Mouse (Mus musculus) thymus, postnatal 0 days (tissue): Measurements from ENCODE around the gene Trim65. TPM values are rescaled to one million over a fixed set of nuclear protein-coding genes. Genes with fewer than 3 reads are reported as not detected.
A peak's percentile ranks its signal among the peaks of the same experiment; 100 is the strongest.
"Not testable (repeated sequence)": the region's sequence is repeated elsewhere in the genome, so short reads cannot be mapped to it uniquely, and the experiment has no call there.

Experiments
- DNase-seq: peaks from one replicate; pipeline ENCODE4 v3.0.0-alpha.2; 2015; ENCODE audit warnings: low spot score
- polyA plus RNA-seq: library from polyadenylated mRNA; unstranded; fragments of >200 nt; fragmentation: Nextera tagmentation; extraction: Ambion mirVana; gene quantifications from 2 replicates; pipeline ENCODE4 v1.2.1, GENCODE M21; 2015

The Trim65 gene
- polyA plus RNA-seq, 1 experiment from 2014 or later = 2.6 TPM

DNA sequence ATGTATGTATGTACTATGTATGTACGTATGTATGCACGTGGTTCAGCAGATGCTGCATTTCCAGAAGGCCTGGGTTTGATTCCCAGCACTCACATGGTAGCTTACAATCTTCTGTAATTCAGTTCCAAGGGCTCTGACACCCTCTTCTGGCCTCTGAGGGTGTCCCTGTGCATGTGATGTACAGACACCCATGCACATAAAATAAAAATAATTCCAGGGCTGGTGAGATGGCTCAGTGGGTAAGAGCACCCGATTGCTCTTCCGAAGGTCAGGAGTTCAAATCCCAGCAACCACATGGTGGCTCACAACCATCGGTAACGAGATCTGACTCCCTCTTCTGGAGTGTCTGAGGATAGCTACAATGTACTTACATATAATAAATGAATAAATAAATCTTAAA, 38.0 kb downstream of the Trim65 start:
- DNase-seq = not testable (repeated sequence)

DNA sequence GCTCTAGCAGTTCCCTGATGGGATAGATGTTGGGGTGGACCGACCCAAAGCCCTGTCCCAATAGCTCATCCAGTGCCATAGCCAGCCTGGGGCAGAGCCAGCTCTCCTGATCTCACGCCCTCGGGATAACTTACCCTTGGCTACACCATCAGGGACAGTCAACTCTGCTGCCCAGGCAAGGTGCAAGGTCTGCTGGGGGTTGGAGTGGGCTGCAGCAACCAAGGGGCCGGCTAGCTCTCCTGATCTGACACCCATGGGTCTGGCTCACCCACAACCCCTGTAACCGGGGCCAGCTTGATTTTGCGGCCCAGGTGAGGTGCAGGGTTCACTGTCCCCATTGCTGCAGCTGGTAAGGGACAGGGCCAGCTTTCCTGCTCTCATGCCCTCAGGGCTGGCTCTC, 39.3 kb downstream of the Trim65 start:
- no peak for DNase-seq

DNA sequence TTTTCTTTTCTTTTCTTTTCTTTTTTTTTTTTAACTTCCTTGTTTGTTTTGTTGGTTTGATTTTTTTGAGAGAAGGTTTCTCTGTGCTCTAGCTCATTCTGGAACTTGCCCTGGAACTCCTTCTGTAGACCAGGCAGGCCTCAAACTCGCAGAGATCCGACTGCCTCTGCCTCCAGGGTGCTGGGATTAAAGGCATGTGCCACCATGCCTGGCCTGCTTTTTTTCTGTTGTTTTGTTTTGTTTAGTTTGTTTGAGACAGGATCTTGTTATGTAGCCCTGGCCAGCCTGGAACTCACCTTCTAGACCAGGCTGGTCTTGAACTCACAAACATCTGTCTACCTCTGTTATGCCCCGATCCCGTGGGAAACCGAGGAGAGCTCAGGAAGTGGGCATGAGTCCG, 41.4 kb downstream of the Trim65 start:
- DNase-seq = no peak

DNA sequence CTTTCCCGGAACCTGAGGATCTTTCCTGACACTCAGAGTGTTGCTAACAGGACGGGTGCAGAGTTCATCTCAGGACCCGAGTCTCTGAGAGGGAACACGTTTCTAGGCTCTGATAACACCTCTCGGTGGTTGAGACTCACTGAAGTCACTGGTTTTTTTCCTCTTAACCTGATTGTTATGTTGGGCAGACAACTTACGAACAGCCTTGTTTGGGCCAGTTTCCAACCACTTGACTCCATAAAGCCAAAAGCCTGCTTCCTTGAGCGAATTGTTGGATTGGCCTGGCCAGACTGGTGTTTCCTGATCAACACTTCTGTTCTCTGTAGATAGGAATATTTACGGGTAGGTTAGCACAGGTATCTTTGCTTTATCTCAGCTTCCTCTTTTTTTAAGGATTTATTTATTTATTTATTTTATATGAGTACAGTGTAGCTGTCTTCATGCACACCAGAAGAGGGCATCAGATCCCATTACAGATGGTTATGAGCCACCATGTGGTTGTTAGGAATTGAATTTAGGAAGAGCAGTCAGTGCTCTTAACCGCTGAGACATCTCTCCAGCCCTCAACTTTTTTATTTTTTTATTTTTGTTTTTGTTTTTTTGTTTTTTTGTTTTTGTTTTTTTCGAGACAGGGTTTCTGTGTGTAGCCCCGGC, 42.1 kb downstream of the Trim65 start:
- DNase-seq = no peak

DNA sequence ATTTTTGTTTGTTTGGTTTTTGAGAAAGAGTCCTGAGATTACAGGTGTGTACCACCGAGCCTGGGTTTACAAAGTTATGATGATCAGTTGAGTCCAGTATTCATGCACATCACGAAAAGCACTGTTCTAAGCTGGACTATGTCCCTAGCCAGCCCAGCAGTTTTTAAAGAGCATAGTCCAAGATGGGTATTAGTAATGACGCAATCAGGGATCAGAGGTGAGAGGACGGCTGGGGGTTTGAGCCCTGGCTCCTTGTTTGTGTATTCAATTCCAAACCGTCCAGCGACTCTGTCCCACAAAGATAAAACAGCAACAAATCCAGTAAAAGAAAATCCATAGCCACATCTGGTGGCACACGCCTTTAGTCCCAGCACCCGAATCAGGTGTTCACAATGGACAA, 42.7 kb downstream of the Trim65 start:
- no peak for DNase-seq

DNA sequence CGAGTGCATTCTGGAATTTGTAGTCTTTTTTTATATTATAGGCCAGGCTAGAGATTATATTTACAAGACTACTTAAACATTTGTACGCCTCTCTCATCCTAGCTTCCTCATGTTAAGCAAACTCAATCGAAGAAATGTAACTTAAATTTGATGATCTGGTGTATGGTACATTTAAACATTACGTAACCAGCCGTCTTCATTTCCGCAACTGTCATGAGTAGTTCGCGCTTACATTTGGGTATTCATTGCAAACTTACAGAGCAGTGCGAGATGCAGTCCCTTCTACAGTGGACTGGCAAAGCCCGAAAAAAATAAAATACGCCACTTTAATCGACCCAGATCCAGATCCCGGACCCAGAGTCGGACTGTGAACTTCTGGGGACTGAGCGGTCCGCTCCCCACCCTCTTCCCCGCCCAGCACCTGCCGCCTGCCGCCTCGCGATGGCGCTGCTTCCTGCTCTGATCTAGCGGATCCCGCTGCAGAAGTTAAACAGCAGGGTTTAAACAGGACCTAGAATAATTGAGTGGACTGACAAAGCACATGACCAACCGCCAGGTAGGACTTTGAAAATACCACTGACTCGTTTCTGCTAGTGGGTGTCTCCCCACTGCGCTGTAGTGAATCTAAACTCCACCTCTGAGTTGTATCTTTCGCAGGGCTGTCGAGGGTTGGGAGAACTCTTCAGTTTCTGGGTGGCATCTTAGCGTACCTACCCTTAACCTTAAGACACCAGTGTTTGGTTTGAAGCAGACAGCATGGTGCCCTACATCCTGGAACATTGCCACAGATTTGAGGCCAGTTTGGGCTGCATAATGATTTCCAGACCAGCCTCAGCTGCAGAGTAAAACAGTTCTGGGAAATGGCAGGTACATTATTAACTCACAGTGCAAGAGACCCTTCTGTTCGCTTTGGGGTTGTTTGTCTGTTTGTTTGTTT, 43.5 kb downstream of the Trim65 start:
- DNase-seq = peak; percentile 90

DNA sequence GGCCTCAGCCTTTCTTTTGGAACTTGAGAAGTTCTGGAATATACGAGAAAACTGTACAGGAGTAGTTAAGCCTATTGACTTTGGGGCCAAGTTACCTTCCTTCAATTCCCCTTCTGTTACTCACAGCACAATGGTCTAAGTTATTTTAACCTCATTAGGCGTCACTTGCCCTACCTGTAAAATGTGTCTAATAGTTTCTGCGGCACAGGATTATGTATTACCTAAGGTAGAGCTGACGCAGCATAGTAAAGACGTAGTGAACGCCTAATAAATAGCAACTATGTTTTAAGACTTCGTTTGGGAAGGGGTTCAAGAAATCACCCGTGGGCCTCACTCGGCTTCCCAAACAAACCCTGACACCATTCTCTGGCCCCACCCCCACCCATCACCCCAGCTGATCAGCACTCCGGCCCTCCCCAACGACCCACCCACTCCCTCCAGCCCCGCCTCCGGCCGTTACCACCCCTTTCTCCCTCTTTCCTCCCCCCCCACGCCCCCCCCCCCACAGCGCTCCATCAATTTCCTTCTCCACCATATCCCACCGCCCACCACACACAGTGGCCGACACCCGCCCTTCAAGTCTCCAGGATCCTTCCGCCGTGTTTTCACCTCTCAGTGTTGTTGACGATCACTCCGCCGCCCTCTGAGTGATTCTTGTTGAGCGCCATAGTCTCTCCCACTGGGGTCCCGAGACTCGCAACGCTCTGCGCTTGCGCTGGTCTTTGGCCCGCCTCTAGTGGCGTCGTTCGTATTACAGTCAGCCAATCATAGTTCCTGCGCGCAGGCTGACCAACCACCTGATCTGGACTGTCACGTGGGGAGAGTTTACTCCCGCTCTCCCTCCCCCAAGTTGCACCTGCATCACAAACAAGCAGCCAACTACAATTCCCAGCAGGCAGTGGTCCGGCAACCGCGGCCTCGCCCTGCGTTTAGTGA, 44.4 kb downstream of the Trim65 start, which contains the start of gene Wbp2:
TSS of gene Wbp2 (minus strand) at position 738 of the 936 bp plus-strand sequence.
- DNase-seq = peak; percentile 99

DNA sequence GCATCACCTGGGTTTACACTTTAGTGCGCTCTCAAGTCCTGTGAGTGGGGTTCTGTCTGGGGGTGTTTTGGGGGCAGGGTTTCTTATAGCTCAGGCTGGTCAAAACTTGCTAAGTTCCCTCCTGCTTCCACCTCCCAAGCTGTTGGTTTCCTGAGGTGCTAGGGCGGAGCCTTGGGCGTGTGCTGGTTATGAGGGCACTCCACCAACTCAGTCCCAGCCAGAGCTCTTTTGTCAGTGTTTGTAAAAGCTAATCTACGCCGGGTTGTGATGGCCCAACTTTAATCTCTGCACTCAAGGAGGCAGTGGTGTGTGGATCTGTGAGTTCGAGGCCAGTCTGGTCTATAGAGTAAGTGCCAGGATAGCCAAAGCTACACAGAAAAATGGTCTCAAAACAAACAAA, 46.8 kb downstream of the Trim65 start:
- DNase-seq = no peak

DNA sequence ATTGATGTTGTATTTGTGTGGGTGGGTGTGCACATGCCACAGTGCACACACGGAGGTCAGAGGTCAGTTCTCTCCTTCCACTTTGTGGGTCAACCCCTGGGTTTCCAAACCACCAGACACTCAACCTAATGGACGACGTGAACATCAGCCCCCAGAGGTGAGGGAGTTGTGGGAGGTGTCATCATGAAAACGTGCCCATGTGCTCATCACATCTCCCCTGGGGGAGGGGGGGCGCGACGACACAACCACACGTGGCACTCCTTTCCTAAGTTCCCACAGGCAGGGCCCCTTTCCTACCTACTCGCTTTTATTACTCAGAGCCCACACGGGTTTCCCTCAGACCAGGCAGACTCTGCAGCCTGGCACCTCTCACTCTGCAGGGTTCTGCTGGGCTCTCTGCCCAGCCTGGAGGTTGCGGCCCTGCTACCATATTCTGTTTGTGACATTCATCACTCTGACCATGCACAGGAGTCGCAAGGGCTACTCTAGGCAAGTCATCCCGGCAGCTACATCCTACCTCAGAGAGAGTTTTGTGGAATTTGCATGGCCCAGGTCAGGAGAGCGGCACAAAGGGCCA, 47.7 kb downstream of the Trim65 start:
- no peak for DNase-seq

DNA sequence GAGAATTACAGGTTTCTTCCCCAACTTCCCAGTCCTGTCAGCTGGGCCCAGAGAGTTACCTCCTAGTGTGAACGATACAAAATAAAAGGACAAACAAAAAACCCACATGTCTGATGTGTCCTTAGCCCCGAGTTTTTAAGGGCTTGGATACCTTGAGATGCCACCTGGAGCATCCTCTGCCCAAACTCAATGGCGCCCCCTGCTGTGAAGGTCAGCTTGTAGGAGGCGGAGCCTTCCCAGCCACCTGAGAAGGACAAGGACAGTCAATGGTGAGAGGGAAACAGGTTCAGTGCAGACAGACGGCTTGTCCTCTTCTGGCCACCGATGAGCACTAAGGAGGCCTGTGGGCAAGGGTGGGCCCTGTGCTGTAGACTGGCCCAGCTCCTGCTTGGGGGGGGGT, 49.8 kb downstream of the Trim65 start:
- peak; percentile 75 for DNase-seq

DNA sequence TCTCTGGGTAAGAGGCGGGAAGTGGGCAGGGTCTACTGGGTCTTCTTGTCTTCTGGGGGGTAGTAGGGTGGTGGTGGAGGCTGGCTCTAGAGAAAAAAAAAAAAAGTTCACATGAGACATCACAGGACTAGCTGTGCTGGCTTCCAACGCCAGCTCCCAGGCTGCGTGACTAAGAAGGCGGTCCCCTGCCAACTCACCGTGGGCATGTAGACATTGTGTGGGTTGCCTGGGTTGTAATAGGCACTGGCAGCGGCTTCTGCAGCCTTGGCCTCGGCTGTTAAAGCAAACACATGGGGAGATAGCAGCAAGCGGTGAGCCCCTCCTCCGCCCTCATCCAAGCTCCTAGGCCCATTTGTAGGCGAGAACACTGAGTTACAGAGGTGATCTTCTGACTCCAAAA, 51.4 kb downstream of the Trim65 start:
- DNase-seq = no peak

DNA sequence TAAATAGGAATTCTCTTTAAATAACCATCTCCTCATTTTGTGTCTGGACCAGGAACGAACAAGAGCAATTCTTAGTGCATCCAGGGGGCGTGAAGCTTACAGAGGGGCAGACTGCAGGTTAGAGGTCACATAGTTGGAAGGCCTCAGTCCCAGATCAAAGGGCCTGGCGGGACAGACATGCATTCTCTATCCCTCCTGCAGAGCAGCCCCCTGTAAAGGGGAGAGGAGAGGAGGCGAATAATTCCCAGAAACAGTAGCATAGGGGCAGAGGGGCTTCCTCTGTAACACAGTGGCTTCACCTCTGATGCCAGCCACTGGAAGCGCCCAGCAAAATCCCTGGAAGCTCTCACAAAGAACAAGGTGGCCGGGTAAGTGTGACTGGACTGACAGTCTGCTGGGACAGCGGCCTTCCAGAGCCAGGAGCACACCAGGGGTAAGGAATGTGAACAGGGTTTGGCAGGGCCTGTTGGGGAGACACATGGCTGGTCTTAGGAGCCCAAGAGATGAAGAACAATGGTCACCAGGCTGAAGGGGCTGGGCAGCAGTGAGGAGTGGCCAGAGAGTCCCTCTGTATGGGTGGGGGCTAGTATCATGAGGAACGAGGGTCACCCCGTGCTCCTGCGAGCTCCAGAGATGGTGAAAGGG, 52.1 kb downstream of the Trim65 start:
- DNase-seq = no peak

DNA sequence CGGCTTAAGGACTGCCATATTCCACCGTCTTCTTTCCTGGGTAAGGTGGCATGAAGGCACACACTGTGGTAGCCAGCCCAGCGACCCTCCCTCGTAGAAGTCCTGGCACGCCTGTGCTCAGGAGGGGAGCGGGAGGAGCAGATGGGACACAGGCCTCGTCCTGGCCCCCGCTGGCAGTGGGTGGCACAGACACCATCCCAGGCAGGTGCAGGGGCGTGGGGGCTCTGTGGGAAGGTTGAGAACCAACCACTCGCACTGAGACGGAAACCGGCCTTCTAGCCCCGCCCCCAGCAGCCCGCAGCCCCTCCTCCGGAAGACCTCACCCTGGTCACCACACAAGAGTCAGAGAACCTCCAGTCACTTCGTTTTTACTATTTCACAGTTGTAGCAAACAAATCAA, 52.7 kb downstream of the Trim65 start:
- DNase-seq = peak; percentile 91

DNA sequence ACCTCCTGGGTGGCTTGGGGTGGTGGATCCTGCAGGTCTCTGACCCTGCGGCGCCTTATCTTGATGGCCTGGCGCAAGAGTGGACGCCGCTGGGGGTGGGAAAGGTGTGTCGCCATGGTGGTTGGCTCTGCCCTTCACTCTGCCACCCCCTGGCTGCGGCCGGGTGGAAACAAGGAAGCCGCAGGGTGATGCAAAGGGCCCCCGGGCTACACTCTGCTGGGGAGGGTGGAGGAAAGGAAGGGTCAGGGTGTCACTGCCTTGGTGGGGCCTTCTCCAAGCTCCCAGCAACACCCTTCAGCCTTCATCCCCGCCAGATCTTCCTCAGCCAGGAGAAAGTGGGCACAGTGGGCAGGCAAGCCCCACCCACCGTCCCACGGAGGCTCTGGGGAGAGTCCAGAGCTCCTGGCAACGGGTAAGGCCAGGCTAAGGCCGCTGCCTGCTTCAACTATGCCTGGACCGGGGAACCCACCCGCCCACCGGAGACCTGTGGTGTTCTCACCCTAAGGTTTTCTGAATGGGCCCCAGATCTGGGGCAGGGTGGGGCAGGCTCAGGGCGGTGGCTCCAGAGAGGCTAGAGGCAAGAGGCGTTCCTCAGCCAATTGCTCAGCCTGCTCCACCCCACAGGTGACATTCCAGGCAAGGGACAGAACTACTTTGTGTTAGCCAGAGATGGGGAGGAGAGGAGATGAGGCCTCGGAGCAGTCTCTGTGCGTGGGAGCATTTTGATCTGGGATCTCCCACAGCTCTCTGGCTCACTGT, 53.3 kb downstream of the Trim65 start, which contains the start of gene Unc13d:
TSS of gene Unc13d (minus strand) at position 516 of the 759 bp plus-strand sequence.
- peak; percentile 55 for DNase-seq

DNA sequence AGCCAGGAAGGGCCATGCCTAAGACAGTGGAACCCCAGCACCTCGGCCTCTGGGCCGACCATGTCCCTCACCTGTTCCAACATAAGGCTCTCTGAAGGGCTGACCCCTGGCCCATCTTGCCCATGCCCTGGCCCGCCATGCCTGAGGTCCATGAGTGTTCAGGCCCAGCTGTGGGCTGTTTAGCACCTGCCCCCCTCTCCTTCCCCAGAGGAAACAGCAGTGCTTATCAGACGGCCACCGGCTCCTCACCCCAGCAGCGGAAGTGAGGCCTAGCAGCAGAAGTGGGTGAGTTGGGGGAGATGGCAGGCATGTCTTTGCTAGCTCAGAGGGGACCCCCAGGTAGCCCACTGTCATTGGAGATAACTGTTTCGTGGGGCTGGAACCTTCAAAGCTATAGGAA, 54.1 kb downstream of the Trim65 start:
- DNase-seq = peak; percentile 73

DNA sequence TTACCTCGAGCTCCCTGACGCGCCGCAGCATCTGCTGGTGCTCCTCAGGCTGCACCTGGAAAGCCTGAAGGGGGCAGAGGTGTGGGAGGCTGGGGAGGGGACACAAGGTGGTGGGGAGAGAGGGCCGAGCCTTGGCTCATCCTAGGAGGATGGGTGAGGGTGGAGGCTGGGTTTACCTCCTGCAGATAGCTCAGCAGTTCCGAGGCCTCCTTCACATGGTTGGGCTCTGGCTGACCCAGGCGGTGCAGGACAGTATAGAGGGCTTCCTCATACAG, 54.7 kb downstream of the Trim65 start:
- DNase-seq = no peak

DNA sequence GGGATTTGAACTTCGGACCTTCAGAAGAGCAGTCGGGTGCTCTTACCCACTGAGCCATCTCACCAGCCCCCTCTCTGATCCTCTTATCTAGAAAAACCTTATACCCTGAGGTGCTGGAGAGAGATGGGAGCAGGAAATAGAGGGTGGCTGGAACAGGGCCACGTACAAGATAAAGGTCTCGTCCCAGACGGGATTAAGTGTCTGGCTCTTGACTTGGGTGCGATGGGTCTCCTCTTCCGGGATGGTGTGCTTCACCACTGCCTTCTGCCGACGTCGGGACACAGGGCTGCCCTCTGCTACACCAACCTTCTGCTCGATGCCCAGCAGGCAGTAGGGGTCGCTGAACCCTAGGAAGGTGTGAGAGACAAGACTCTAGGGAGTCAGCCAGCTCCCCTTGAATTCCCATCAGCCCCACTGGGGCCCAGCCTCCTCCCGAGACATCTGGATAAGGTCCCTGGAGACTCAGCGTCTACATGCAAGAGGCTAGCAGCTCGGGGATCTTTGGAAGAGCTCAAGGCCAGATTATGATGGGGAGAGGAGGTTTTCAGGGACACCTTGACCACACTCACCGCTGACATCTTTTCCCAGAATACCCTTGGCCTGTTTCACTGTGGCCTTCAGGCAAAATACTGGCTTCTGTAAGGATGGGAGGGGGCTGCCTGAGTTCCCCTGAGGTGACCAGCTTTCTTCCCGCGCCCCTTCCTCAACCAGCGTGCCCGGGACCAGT, 55.2 kb downstream of the Trim65 start:
- no peak for DNase-seq

DNA sequence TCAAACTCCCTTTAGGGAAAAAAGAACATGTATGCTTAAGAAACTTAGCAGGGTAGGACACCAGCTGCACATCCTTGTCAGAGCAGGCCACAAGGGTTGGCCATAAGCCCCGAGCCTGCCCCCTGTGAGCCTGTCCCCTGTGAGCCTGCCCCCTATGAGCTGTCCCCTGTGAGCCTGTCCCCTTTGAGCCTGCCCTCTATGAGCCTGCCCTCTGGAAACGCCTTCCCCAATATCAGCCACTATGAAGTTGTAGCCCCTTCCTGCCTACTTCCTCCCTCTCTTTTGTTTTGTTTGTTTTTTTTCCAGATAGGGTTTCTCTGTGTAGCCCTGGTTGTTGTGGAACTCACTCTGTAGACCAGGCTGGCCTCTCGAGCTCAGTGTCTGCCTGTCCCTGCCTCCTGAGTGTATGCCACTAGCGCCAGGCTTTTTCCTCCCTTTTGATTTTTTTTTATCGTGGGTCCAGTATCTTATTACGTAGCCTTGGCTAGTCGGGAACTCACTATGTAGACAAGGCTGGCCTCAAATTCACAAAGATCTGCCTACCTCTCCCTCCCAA, 56.4 kb downstream of the Trim65 start:
- DNase-seq = no peak

DNA sequence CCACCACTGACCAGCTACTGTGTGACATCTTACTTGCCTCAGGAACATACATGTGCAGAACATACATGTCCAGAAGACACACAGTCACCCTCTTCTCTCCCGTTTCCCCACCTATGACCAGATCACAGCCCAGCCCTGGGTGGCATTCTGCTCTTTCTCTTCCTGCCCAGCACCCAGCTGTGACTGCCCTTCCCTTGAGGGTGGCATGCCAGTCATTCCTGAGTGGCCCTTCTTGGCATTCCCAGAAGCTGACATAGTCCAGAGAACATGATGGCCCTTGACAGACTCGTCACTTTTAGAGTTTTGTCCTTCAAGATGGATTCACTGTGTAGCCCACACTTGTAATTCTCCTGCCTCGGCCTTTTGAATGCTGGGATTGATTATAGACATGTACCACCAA, 58.3 kb downstream of the Trim65 start:
- no peak for DNase-seq
